Comparison of ENCODE assay signal across 20 mouse cellular contexts in genomic region chr10:117864695-117865094, GRCm38 (mm10). TPM values are rescaled to one million over a fixed set of nuclear protein-coding genes. Genes with fewer than 3 reads are reported as not detected.
A peak's percentile ranks its signal among the peaks of the same experiment; 100 is the strongest.
DNase-seq lines count a peak whose midpoint lies in the region; ATAC-seq and TF ChIP-seq lines count a peak whose summit lies in the region.
"Had no signal": no experiment of that assay in that cellular context is flagged by ENCODE, and none has a peak within 500 bp of the region (broad histone marks: within the 10 kb centered on the region; RNA-seq: fewer than 3 reads in every experiment).

No protein-coding gene starts in this region.

- TF ChIP-seq CTCF in spleen, adult 2 months (IDR thresholded peaks at IDR 0.05; ENCODE audit: extremely low read depth, insufficient read depth, insufficient read length, insufficient replicate concordance) = no peak

- peak; percentile 47 for ATAC-seq in inflammation-experienced regulatory T-cells, adult 6 months
- ATAC-seq: forebrain, embryonic 15.5 days had no signal

- WGBS in spleen, adult 2 months = 29% methylated on average over 6 of the region's 6 CpGs

- no peaks in the 10 kb centered on the region for H3K36me3 ChIP-seq in spleen, adult 2 months (ENCODE audit: control insufficient read depth, insufficient read depth, low read length)
- H3K36me3 ChIP-seq: forebrain, embryonic 15.5 days; heart, embryonic 10.5 days; limb, embryonic 13.5 days; neural tube, embryonic 13.5 days had no signal

- DNase-seq in spleen, adult 2 months (ENCODE audit: low read depth in 1 of 2, low spot score in 2 of 2) = peak in 1 of 2 experiments; percentile 41
- no peak for DNase-seq in spleen, adult 12 weeks (ENCODE audit: low spot score)
- DNase-seq in lung, postnatal 36 days = peak; percentile 73
- peak; percentile 44 for DNase-seq in thymus, postnatal 36 days
- DNase-seq in layer of hippocampus, adult 8-10 months (ENCODE audit: low spot score in 2 of 2) = no peak
- no peak for DNase-seq in adrenal gland, adult 18-20 months (ENCODE audit: low spot score in 2 of 2)
- DNase-seq in left cerebral cortex, postnatal 14 days (ENCODE audit: low spot score in 2 of 2) = no peak
- DNase-seq: cerebellum, adult 9-11 months; heart, postnatal 10 days; kidney, adult 11 months; kidney, postnatal 10 days; right cerebral cortex, postnatal 14 days had no signal

- no peak overlapping the region for H3K4me3 ChIP-seq in spleen, adult 2 months (ENCODE audit: extremely low read depth, insufficient read depth, insufficient read length)
- H3K4me3 ChIP-seq: forebrain, embryonic 15.5 days; heart, embryonic 10.5 days; layer of hippocampus, adult 2 months; limb, embryonic 13.5 days; neural tube, embryonic 13.5 days had no signal

- no peak for TF ChIP-seq POLR2A in spleen, adult 2 months (IDR thresholded peaks at IDR 0.05; ENCODE audit: low read depth, low read length)

- intact Hi-C loops in left cerebral cortex, postnatal 14 days (cut with DNase I) = no loop called here

- no peaks in the 10 kb centered on the region for H3K27me3 ChIP-seq in spleen, adult 2 months (ENCODE audit: control insufficient read depth, insufficient read depth, low read length)
- H3K27me3 ChIP-seq: forebrain, embryonic 15.5 days; limb, embryonic 13.5 days; neural tube, embryonic 13.5 days had no signal

- H3K4me1 ChIP-seq in spleen, adult 2 months (ENCODE audit: control insufficient read depth, insufficient read depth, insufficient read length) = peaks cover 4% of the 10 kb centered on the region; the same call in 1 of the 2 replicates
- H3K4me1 ChIP-seq: forebrain, embryonic 15.5 days; neural tube, embryonic 13.5 days had no signal

- H3K27ac ChIP-seq in spleen, adult 2 months (ENCODE audit: insufficient read depth, low read length) = peak overlapping the region; percentile 75
- H3K27ac ChIP-seq: forebrain, embryonic 15.5 days; heart, embryonic 10.5 days; hindbrain, embryonic 14.5 days; layer of hippocampus, adult 2 months; limb, embryonic 13.5 days; liver, embryonic 14.5 days; neural tube, embryonic 13.5 days had no signal

RNA-seq across cellular contexts. Expression of gene Rap1b, which starts 18.9 kb away (rescaled TPM):
- 50.1 and 58.6 TPM in 2 replicates for polyA plus RNA-seq in spleen, adult 2 months (2012; rRNA removed)
- polyA plus RNA-seq in inflammation-experienced regulatory T-cells, adult 6 months (2017; shearing (Covaris generic)) = 100 to 1,000 TPM in 1 of 3 experiments, 10 to 100 TPM in 2; 60.4 to 128 (median 82.5) TPM
- total RNA-seq in layer of hippocampus, adult 8-10 months (2022) = 10 to 100 TPM; 56.6 to 59.8 (median 59.1) TPM
- 100 to 1,000 TPM; 116 to 128 TPM for total RNA-seq in adrenal gland, adult 18-20 months (2021)
- total RNA-seq in left cerebral cortex, postnatal 14 days (2021) = 10 to 100 TPM; 76.6 to 76.7 TPM

Comparison
In these comparisons a context has a peak if more than half of its experiments do, and no peak if none do; other contexts are left out.
1. DNase-seq: peak in lung, postnatal 36 days (single experiment) and thymus, postnatal 36 days (2 of 2); none in spleen, adult 12 weeks (single experiment), layer of hippocampus, adult 8-10 months (0 of 2), adrenal gland, adult 18-20 months (0 of 2) and left cerebral cortex, postnatal 14 days (0 of 2).